Mouse (Mus musculus): ENCODE data around the gene Espn. TPM values are rescaled to one million over a fixed set of nuclear protein-coding genes. Genes with fewer than 3 reads are reported as not detected.
A peak's percentile ranks its signal among the peaks of the same experiment; 100 is the strongest.

Espn gene
- polyA plus RNA-seq, 1 experiment from 2014 or later, result 1.6 TPM

- no peak for ATAC-seq (ENCODE audit: insufficient number of reproducible peaks, low FRiP score, low TSS enrichment, low read depth)
- Histone ChIP-seq H3K4me2 (ENCODE audit: low read depth, severe bottlenecking) (no peak overlapping the region), H3K4me3 (ENCODE audit: low read depth, low read length) (no peak overlapping the region), H3K27ac (replicated peaks; ENCODE audit: low read depth, low read length) (no peak overlapping the region), H3K36me3 (ENCODE audit: control insufficient read depth, insufficient read depth, low read length) (no peaks in the 10 kb centered on the region), H3K9ac (ENCODE audit: low read length) (no peak overlapping the region), H3K4me1 (ENCODE audit: control insufficient read depth, insufficient read depth, low read length) (no peaks in the 10 kb centered on the region), H3K27me3 (ENCODE audit: control insufficient read depth, insufficient read depth, low read length) (peaks cover 12% of the 10 kb centered on the region; the same call in 1 of the 2 replicates), H3K9me3 (ENCODE audit: control insufficient read depth, low read length) (no peaks in the 10 kb centered on the region)
- WGBS, result 80% methylated on average over 3 of the region's 3 CpGs
- no peak for DNase-seq (ENCODE audit: low spot score)
Measured at GRCm38 (mm10) chr4:152176638-152177037, 24.5 kb upstream of the Espn start.

- Histone ChIP-seq H3K4me3 (ENCODE audit: low read depth, low read length) (no peak overlapping the region), H3K36me3 (ENCODE audit: control insufficient read depth, insufficient read depth, low read length) (no peaks in the 10 kb centered on the region), H3K4me1 (ENCODE audit: control insufficient read depth, insufficient read depth, low read length) (no peaks in the 10 kb centered on the region), H3K9me3 (ENCODE audit: control insufficient read depth, low read length) (no peaks in the 10 kb centered on the region), H3K27ac (replicated peaks; ENCODE audit: low read depth, low read length) (no peak overlapping the region), H3K9ac (ENCODE audit: low read length) (no peak overlapping the region), H3K4me2 (ENCODE audit: low read depth, severe bottlenecking) (no peak overlapping the region), H3K27me3 (ENCODE audit: control insufficient read depth, insufficient read depth, low read length) (peaks cover 5% of the 10 kb centered on the region; the same call in 1 of the 2 replicates)
- DNase-seq (ENCODE audit: low spot score) (no peak), ATAC-seq (ENCODE audit: insufficient number of reproducible peaks, low FRiP score, low TSS enrichment, low read depth) (no peak)
- WGBS, result 83% methylated on average over 9 of the region's 9 CpGs
Measured at GRCm38 (mm10) chr4:152173956-152174355, 21.8 kb upstream of the Espn start.

GRCm38 (mm10) chr4:152173041-152173440 is 20.9 kb upstream of the Espn start:
- no peak overlapping the region for H3K4me2 ChIP-seq (ENCODE audit: low read depth, severe bottlenecking)
- no peak overlapping the region for H3K9ac ChIP-seq (ENCODE audit: low read length)
- H3K36me3 ChIP-seq (ENCODE audit: control insufficient read depth, insufficient read depth, low read length), result no peaks in the 10 kb centered on the region
- H3K9me3 ChIP-seq (ENCODE audit: control insufficient read depth, low read length), result no peaks in the 10 kb centered on the region
- H3K27ac ChIP-seq (replicated peaks; ENCODE audit: low read depth, low read length), result no peak overlapping the region
- no peaks in the 10 kb centered on the region for H3K27me3 ChIP-seq (ENCODE audit: control insufficient read depth, insufficient read depth, low read length)
- no peaks in the 10 kb centered on the region for H3K4me1 ChIP-seq (ENCODE audit: control insufficient read depth, insufficient read depth, low read length)
- DNase-seq (ENCODE audit: low spot score), result peak; percentile 87
- no peak overlapping the region for H3K4me3 ChIP-seq (ENCODE audit: low read depth, low read length)
- 2% methylated on average over 5 of the region's 5 CpGs for WGBS
- ATAC-seq (ENCODE audit: insufficient number of reproducible peaks, low FRiP score, low TSS enrichment, low read depth), result no peak

- DNase-seq (ENCODE audit: low spot score), result no peak
- no peaks in the 10 kb centered on the region for H3K36me3 ChIP-seq (ENCODE audit: control insufficient read depth, insufficient read depth, low read length)
- no peak overlapping the region for H3K27ac ChIP-seq (replicated peaks; ENCODE audit: low read depth, low read length)
- no peaks in the 10 kb centered on the region for H3K27me3 ChIP-seq (ENCODE audit: control insufficient read depth, insufficient read depth, low read length)
- ATAC-seq (ENCODE audit: insufficient number of reproducible peaks, low FRiP score, low TSS enrichment, low read depth), result no peak
- no peak overlapping the region for H3K9ac ChIP-seq (ENCODE audit: low read length)
- no peaks in the 10 kb centered on the region for H3K9me3 ChIP-seq (ENCODE audit: control insufficient read depth, low read length)
- no peaks in the 10 kb centered on the region for H3K4me1 ChIP-seq (ENCODE audit: control insufficient read depth, insufficient read depth, low read length)
- no peak overlapping the region for H3K4me3 ChIP-seq (ENCODE audit: low read depth, low read length)
- H3K4me2 ChIP-seq (ENCODE audit: low read depth, severe bottlenecking), result no peak overlapping the region
- WGBS, result 83% methylated on average over 6 of the region's 6 CpGs
Measured at GRCm38 (mm10) chr4:152171543-152171942, 19.4 kb upstream of the Espn start.

GRCm38 (mm10) chr4:152170286-152170685 is 18.1 kb upstream of the Espn start:
- 79% methylated on average over 10 of the region's 10 CpGs for WGBS
- no peak overlapping the region for H3K27ac ChIP-seq (replicated peaks; ENCODE audit: low read depth, low read length)
- H3K9ac ChIP-seq (ENCODE audit: low read length), result no peak overlapping the region
- H3K27me3 ChIP-seq (ENCODE audit: control insufficient read depth, insufficient read depth, low read length), result no peaks in the 10 kb centered on the region
- DNase-seq (ENCODE audit: low spot score) (no peak), ATAC-seq (ENCODE audit: insufficient number of reproducible peaks, low FRiP score, low TSS enrichment, low read depth) (no peak)
- no peak overlapping the region for H3K4me3 ChIP-seq (ENCODE audit: low read depth, low read length)
- H3K36me3 ChIP-seq (ENCODE audit: control insufficient read depth, insufficient read depth, low read length), result no peaks in the 10 kb centered on the region
- no peak overlapping the region for H3K4me2 ChIP-seq (ENCODE audit: low read depth, severe bottlenecking)
- 0 out of 2 replicates have a peak, but pooled peaks cover 2% of the 10 kb centered on the region for H3K4me1 ChIP-seq (ENCODE audit: control insufficient read depth, insufficient read depth, low read length)
- H3K9me3 ChIP-seq (ENCODE audit: control insufficient read depth, low read length), result no peaks in the 10 kb centered on the region

GRCm38 (mm10) chr4:152169103-152169502 is 16.9 kb upstream of the Espn start:
- DNase-seq (ENCODE audit: low spot score) (no peak), ATAC-seq (ENCODE audit: insufficient number of reproducible peaks, low FRiP score, low TSS enrichment, low read depth) (no peak)
- Histone ChIP-seq H3K9ac (ENCODE audit: low read length) (no peak overlapping the region), H3K27me3 (ENCODE audit: control insufficient read depth, insufficient read depth, low read length) (no peaks in the 10 kb centered on the region), H3K4me1 (ENCODE audit: control insufficient read depth, insufficient read depth, low read length) (0 out of 2 replicates have a peak, but pooled peaks cover 2% of the 10 kb centered on the region), H3K9me3 (ENCODE audit: control insufficient read depth, low read length) (no peaks in the 10 kb centered on the region), H3K4me3 (ENCODE audit: low read depth, low read length) (no peak overlapping the region), H3K36me3 (ENCODE audit: control insufficient read depth, insufficient read depth, low read length) (no peaks in the 10 kb centered on the region), H3K27ac (replicated peaks; ENCODE audit: low read depth, low read length) (no peak overlapping the region), H3K4me2 (ENCODE audit: low read depth, severe bottlenecking) (no peak overlapping the region)
- 83% methylated on average over 7 of the region's 7 CpGs for WGBS

DNA sequence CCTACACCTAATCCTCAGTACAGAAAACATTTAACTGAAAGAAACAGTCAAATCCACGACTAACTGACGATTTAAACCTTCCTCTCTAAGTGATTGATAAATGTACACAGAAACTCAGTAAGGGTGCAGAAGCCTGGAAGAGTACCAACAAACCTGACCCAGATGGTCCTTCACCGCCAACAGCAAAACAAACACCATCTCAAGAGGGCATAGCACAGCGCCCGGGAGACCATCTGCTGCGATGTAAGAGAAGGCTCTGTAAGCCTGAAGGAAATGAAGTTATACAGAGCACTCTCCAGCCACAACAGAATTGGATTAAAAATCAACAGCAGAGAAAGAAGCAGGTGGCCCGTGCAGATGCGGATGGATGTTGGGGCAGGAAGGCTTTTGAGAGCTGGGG is 15.9 kb upstream of the Espn start:
- H3K9ac ChIP-seq (ENCODE audit: low read length), result no peak overlapping the region
- H3K4me2 ChIP-seq (ENCODE audit: low read depth, severe bottlenecking), result no peak overlapping the region
- WGBS, result 83% methylated on average over 8 of the region's 8 CpGs
- ATAC-seq (ENCODE audit: insufficient number of reproducible peaks, low FRiP score, low TSS enrichment, low read depth) (no peak), DNase-seq (ENCODE audit: low spot score) (no peak)
- H3K4me1 ChIP-seq (ENCODE audit: control insufficient read depth, insufficient read depth, low read length), result 0 out of 2 replicates have a peak, but pooled peaks cover 2% of the 10 kb centered on the region
- no peaks in the 10 kb centered on the region for H3K9me3 ChIP-seq (ENCODE audit: control insufficient read depth, low read length)
- no peak overlapping the region for H3K4me3 ChIP-seq (ENCODE audit: low read depth, low read length)
- H3K27me3 ChIP-seq (ENCODE audit: control insufficient read depth, insufficient read depth, low read length), result no peaks in the 10 kb centered on the region
- no peaks in the 10 kb centered on the region for H3K36me3 ChIP-seq (ENCODE audit: control insufficient read depth, insufficient read depth, low read length)
- H3K27ac ChIP-seq (replicated peaks; ENCODE audit: low read depth, low read length), result no peak overlapping the region

DNA sequence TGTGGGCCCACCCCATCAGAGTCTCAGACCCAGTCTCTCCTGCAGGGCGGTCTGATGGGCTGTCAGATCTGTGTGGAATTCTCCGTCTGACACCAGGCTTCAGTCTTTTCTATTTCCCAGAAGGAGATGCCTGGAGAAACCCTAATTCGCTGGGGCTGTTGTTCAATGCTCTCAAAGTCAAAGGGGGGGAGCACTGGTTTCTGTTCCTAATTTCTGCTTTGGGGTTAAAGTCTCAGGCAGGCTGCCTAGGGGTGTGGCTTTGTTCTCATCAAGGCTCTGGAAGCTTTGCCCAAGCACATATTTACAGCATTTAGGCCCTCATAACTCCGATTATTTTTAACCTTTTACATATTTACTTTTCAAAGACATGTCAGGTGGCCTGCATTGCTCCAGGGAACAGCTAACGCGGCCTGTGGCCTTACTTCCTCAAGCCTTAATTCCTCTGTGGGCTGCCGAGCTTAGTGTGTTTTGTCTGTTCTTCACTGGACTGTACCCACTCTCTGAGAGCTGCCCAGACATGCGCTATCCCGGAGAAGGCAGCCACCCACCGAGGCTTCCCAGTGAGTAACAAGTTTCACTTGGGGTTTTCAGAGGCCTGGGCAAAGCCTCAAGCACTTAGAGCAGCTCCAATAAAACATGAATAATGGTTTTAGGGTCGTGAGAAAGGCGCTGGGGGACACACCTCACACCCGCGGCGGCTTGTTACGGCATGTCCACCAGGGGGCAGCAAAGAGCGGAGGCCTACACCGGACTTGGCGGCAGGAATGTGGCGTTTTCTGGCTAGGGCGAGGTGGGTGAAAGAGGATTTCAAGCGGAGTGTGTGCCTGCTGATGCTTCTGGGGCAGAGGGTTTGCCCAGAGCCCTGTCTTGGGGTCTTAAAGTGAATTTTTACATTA is 13.1 kb upstream of the Espn start:
- DNase-seq (ENCODE audit: low spot score), result peak; percentile 85
- H3K27ac ChIP-seq (replicated peaks; ENCODE audit: low read depth, low read length), result no peak overlapping the region
- 20% methylated on average over 22 of the region's 22 CpGs for WGBS
- peaks cover 20% of the 10 kb centered on the region for H3K27me3 ChIP-seq (ENCODE audit: control insufficient read depth, insufficient read depth, low read length)
- H3K9me3 ChIP-seq (ENCODE audit: control insufficient read depth, low read length), result no peaks in the 10 kb centered on the region
- no peak overlapping the region for H3K4me3 ChIP-seq (ENCODE audit: low read depth, low read length)
- no peak for ATAC-seq (ENCODE audit: insufficient number of reproducible peaks, low FRiP score, low TSS enrichment, low read depth)
- 0 out of 2 replicates have a peak overlapping the region, but pooled peaks have one; percentile 2 for H3K4me2 ChIP-seq (ENCODE audit: low read depth, severe bottlenecking)
- H3K4me1 ChIP-seq (ENCODE audit: control insufficient read depth, insufficient read depth, low read length), result 0 out of 2 replicates have a peak, but pooled peaks cover 2% of the 10 kb centered on the region
- no peaks in the 10 kb centered on the region for H3K36me3 ChIP-seq (ENCODE audit: control insufficient read depth, insufficient read depth, low read length)
- H3K9ac ChIP-seq (ENCODE audit: low read length), result no peak overlapping the region

Measured in limb, embryonic 11.5 days (tissue).